Mouse (Mus musculus): ENCODE results near the gene Epha10.
A peak's percentile ranks its signal among the peaks of the same experiment; 100 is the strongest.

Epha10 gene

GRCm38 (mm10) chr4:124880599-124880998, at the start of gene Epha10:
TSS of gene Epha10 (plus strand) at chr4:124880899.
- DNase-seq (ENCODE audit: extremely low read depth, low read depth, low spot score), result no peak

DNA sequence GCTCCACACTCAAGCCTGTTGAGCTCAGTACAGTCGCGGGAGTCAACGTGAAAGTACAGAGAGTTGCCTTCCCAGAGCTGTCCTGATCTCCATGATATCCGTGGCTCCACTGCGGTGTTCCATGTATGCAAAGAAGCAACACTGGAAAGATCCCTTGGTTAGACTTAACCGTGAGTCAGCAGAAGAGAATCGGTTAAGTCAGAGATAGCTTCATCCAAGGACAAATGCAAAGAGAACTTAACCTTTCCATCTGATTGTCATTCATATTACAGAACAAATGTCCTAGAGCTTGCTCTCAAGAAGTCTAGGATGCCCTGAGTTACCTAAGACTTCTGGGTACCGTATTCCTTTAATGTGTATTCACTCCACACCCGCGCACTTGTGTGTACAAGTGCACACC, 47.9 kb upstream of the Epha10 start:
- DNase-seq (ENCODE audit: extremely low read depth, low read depth, low spot score), result no peak

DNA sequence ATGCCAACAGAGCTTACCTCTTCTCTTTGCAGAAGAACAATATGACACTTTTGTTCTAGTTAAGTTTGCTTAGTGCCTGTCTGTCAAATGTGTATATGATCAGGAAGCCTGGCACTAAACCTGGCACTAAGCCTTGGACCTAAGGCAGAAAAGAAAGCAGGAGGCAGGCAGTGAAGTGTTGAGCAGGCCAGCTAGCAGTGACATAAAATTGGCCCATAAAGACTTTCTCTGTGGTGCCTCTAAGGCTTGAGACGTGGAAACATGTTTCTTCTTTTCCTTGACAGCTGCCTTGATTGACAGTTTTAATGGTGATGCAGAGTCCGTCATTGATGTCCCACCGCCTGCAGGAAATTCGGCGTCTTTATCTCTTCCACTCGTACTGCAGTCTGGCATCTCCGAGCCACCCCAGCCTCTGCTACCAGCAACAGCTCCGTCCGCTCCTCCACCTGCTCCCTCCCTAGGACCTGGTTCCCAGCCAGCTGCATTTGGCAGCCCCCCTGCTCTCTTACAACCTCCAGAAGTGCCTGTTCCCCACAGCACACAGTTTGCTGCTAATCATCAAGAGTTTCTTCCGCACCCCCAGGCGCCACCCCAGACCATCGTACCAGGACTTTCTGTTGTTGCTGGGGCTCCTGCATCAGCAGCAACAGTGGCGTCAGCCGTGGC, 42.5 kb upstream of the Epha10 start:
- no peak for DNase-seq (ENCODE audit: extremely low read depth, low read depth, low spot score)

- DNase-seq (ENCODE audit: extremely low read depth, low read depth, low spot score), result no peak
Measured at GRCm38 (mm10) chr4:124840998-124841397, 39.7 kb upstream of the Epha10 start.

DNA sequence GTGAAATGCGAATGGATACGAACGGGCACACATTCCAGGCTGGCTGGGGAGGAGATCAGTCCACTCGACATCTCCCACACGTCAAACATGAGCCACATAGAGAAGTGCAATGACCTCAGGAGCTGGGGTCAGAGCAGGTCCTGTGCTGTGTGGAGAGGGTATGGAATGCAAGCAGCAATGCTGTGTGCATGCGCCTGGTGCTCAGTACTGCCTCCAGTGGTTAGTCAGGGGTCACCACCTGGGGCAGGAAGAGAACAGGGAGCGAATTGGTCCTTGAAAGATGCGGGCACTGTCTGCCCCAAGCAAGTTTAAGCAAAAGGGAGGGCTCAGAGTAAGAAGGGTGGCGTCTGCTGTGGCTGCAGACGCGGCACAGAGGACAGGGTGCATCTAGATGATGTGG, 37.2 kb upstream of the Epha10 start:
- no peak for DNase-seq (ENCODE audit: extremely low read depth, low read depth, low spot score)

DNA sequence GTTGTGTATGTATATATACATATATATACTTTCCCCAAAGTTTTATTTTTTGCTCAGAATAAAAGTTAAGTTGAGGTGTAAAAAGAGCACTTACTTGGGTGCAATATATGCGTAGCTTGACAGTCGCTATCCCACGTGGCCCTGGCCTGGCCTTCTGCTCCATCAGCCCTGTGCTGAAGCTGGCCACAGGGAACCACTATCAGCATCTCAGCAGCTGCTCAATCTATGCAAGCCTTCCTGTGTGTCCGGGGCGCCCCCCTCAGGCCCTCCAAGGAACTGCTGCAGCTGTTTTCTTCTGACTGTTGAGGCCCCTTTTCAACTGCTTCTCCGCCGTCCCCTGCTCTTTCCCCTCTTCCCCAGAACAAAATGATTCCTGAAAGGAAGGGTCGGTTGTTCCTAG, 33.1 kb upstream of the Epha10 start:
- DNase-seq (ENCODE audit: extremely low read depth, low read depth, low spot score), result no peak

DNA sequence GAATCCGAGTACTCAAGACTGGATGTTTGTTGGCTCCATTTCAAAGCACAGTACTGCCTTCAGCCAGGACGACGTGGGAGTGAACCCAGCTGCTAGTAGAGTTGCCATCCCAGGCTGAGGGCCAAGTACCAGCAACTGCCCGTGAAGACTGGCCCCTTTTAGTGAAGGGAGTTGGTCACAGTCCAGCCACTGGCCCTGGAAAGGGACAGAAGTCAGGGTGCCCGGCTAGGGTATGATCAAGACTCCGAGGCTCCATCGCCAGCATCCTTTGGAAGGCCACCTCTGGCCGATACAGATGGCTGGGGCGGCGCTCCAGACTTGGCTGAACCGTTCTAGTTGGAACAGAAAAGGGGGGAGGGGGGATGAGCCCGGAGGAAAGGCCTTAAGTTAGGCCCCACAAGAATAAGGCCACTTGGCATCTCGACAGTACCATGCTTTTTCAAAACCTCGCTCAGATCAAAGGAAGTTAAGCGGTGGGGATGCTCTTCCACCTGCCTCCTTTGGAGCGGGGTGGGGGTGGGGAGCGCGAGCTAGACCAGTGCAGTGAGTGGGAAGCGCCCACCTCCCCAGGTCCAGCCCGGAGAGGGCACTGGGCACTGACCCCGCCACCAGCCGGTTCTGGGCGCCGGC, 31.0 kb upstream of the Epha10 start:
- peak; percentile 70 for DNase-seq (ENCODE audit: extremely low read depth, low read depth, low spot score)

DNA sequence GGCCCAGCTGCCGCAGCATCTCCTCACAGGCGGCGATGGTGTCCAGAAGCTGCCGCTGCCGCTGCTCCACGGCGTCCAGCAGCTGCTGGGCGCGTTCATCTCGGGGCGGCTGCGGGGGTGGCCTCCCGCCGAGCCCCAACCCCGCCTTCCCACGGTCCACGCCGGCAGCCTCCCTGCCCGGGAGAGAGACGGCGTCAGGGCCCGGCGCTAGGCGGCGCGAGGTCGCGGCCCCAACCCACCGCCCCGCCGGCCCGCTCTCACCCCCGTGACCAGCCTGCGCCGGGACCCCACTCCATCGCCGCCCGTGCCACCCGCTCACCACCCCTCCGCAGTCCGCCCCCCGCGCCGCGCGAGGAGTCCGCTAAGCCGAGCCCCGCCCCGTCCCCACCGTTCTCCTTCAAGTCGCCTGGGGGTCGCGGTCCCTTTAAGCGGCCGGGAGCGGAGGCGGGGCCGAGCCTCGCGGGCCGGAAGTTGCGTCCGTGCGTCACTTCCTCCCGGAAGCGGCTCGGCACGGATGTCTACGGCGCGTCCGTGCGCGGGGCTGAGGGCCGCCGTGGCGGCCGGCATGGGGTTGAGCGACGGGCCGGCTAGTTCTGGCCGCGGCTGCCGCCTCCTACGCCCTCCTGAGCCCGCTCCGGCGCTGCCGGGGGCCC, 30.3 kb upstream of the Epha10 start, which contains the start of gene Yrdc:
Gene Yrdc, plus strand, starts transcription at position 419 of the 653 bp plus-strand sequence.
- no peak for DNase-seq (ENCODE audit: extremely low read depth, low read depth, low spot score)

DNA sequence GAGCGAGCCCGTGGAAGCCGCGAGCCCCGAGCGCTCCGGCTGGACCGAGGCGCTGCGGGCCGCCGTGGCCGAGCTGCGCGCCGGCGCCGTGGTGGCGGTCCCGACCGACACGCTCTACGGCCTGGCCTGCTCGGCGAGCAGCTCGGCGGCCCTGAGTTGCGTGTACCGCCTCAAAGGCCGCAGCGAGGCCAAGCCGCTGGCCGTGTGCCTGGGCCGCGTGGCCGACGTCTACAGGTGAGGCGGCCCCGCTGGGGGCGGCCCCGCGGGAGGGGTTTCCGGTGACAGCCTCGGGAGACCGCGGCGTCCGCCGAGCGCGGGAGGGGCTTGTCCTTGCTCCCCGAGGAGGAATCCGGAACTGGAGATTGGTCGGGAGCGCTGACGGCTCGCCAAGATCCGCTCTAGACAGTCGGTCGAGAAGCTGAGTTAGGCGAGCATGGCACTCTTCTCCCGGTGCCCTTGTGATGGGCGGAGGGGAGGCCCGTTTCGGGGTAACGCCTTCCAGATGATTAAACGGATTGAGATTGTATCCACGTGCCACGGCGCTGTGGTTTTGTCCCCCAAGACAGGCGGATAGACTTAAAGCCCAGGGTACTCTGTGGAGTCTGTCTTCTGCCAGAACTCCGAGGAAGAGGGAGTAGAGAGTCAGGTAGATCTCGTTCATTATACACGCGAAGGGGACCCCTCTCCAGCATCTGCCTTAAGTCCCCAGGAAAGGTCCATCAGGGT, 29.6 kb upstream of the Epha10 start, which contains the start of gene 1110065P20Rik:
Gene 1110065P20Rik, minus strand, starts transcription at position 264 of the 726 bp plus-strand sequence.
- DNase-seq (ENCODE audit: extremely low read depth, low read depth, low spot score), result no peak

DNA sequence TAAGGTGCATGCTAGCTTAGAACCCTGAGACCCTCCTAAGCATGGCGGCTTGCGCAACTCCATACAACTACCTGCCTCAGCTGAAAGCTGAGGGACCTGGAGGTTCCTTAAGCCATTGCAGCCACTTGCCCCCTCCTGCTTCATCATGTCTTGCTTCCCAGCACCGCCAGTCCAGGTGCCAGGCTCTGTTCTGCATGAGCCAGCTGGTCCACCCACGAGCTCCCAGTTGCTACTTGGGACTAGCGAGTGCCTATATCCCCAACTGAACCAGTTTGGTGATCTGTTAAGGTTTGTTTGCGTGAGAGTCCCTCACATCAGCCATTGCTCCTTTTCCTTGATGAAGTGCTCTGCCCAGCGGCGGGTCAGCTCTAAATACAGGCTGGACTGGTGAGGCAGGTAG, 24.4 kb upstream of the Epha10 start:
- peak; percentile 47 for DNase-seq (ENCODE audit: extremely low read depth, low read depth, low spot score)

DNA sequence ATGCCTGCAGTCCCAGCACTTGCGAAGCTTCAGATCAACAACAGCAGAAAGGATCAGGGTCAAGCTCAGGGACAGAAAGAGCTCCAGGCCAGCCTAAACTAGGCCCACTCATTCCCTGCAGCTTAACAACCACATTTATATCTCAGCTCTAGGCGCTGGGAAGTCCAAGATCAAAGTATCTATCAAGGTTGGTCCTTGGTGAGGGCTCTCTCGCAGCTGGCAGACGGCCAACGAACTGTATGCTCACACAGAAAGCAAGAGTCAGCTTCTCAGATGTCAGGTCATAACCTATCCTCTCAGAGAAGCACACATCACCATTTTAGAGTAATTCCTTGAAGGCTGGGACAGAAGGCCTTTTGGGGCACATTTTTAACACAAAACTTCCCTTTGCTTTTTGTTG, 22.3 kb upstream of the Epha10 start:
- DNase-seq (ENCODE audit: extremely low read depth, low read depth, low spot score), result no peak

- DNase-seq (ENCODE audit: extremely low read depth, low read depth, low spot score), result no peak
Measured at GRCm38 (mm10) chr4:124860446-124860845, 20.3 kb upstream of the Epha10 start.

- no peak for DNase-seq (ENCODE audit: extremely low read depth, low read depth, low spot score)
Measured at GRCm38 (mm10) chr4:124861283-124862188, 19.2 kb upstream of the Epha10 start, which contains the start of gene Maneal. TSS of gene Maneal (minus strand) at chr4:124862171.

DNA sequence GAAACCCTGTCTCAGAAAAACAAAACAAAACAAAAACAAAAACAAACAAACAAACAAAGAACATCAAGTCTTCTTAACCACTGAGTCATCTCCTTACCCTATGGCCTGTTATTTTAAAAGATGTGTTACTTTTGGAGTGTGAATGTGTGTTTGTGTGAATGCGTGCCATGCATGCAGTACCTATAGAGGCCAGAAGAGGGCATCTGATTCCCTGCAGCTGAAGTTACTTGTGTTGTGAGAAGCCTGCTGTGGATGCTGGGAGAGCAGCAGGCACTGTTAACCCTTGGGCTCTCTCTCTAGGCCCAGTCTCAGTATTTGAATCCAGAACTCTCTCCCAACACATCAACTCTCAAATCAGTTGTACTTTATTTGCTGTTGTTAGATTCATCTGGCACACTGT, 8.0 kb upstream of the Epha10 start:
- DNase-seq (ENCODE audit: extremely low read depth, low read depth, low spot score), result no peak

DNA sequence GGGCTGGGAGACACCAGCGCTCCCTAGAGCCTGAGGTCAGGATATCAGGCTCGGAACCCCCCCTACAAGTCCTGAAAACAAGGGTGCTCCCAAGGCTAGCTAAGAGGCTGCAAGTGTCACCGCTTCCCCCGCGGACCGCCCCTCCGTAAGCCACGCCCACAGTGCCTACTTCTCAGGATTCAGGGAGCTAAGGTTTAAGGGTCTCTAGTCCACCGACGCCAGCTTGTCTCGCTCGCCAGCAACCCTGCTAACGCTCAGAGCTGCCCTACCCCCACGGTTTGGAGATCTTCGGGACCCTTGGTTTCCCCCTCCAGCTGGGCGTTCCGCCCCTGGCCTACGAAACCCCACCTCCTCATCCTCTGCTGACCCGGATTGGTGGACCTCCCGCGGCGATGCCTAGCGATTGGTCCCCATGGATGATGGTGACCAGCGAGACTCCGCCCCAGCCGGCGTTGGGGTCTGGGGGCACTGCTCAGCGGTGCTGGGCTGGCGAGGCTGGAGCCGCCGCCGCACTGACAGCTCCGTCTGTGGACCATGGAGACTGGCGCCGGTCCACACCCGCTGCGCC, 726 bp downstream of the Epha10 start:
- DNase-seq (ENCODE audit: extremely low read depth, low read depth, low spot score), result no peak

DNA sequence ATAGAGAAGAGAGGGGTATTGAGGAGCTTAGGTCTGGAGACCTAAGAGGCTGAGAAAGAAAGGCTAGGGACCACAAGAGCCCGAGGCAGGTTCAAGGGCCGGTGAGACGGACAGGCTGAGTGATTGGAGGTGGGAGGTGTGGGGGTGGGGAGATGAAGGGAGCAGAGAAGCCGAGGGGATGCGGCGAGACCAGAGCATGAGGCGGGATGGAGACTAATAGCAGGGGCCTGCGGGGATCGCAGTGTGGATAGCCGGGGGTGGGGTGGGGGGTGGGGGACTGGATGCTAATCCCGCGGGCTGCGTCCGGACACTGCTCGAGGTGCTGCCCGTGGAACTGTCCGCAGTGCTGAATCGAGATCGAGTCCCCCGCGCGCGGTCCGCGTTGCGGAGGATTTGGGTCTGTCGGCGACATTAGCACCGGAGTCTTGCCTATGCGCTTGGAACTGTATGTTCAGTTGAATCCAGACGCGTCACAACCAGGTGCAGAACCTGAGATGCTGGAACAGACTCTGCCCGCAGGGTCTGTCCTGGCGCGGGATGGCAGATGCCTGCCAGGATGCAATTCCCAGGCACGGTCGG, 1.5 kb downstream of the Epha10 start:
- no peak for DNase-seq (ENCODE audit: extremely low read depth, low read depth, low spot score)

- peak; percentile 1 for DNase-seq (ENCODE audit: extremely low read depth, low read depth, low spot score)
Measured at GRCm38 (mm10) chr4:124888702-124889101, 8.0 kb downstream of the Epha10 start.

DNA sequence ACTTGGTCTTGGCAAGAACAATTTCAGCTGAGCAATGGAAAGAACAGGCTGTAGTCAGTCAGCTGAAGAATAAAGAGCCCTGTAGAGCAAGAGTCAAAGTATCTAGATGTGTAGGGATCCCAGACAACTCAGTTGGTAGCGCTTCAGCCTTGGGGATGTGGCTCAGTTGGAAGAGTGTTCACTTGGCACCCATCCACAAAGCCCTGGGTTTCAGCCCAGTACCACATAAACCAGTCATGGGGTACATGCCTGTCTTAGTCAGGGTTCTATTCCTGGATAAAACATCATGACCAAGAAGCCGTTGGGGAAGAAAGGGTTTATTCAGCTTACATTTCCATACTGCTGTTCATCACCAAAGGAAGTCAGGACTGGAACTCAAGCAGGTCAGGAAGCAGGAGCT, 9.2 kb downstream of the Epha10 start:
- DNase-seq (ENCODE audit: extremely low read depth, low read depth, low spot score), result no peak

DNA sequence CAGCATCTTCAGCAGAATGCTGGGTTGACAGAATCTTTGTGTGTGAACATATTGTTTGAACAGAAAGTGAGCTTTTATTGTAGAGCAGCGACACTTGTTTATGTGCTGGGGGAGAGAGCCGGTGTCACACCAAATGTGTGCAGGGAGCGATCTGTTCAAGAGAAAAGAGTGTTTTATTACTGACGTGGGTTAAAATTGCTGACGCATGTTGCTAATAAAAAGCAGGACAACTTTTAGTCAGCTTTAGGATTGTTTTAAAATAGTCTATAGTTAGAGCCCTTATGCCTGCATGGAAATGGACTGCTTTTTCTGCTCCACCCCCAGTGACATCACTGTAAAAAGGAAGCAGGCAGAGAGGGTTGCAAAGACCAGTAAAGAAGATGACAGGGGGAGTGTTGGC, 10.1 kb downstream of the Epha10 start:
- DNase-seq (ENCODE audit: extremely low read depth, low read depth, low spot score), result no peak

- no peak for DNase-seq (ENCODE audit: extremely low read depth, low read depth, low spot score)
Measured at GRCm38 (mm10) chr4:124893769-124894168, 13.1 kb downstream of the Epha10 start.

All from fat pad, adult 2 months (tissue).